Mouse (Mus musculus) spleen, adult 12 weeks (tissue): ENCODE measurements at regions not wholly inside any gene's neighbourhood (a gene's known extent, or its start where the extent isn't known, plus 50 kb on each side); places are given as distances from the start of the nearest gene placed in this dataset.

Source experiments
- DNase-seq: peaks from one replicate; pipeline ENCODE4 v3.0.0; 2022; ENCODE audit warnings: low spot score

GRCm38 (mm10) chr16:76076231-76076630 is 54.1 kb upstream of the Samsn1 start:
- DNase-seq: no peak
